Mouse (Mus musculus) limb, embryonic 13.5 days (tissue): ENCODE results near the gene Rhcg. TPM values are rescaled to one million over a fixed set of nuclear protein-coding genes. Genes with fewer than 3 reads are reported as not detected.
A peak's percentile ranks its signal among the peaks of the same experiment; 100 is the strongest.

Source experiments
- ATAC-seq: fragments of 200-750 bp; cut with Nextera tagmentation; 2 replicates; pipeline ENCODE4 v1.8.0; 2017; ENCODE audit warnings: low read depth, moderate number of reproducible peaks, moderate TSS enrichment; ENCODE audit not compliant: low FRiP score
- H3K27ac ChIP-seq: fragments of 300-500 bp; sonication (generic); 2 replicates; pipeline ENCODE4 v1.5.1; 2015; ENCODE audit warnings: inconsistent platforms, mild to moderate bottlenecking, moderate library complexity
- H3K27me3 ChIP-seq: fragments of 300-500 bp; sonication (generic); 2 replicates; pipeline ENCODE4 v1.6.1; 2015; ENCODE audit warnings: mild to moderate bottlenecking, inconsistent platforms
- H3K36me3 ChIP-seq: fragments of 300-500 bp; sonication (generic); 2 replicates; pipeline ENCODE4 v1.6.1; 2015; ENCODE audit warnings: inconsistent platforms, mild to moderate bottlenecking, moderate library complexity
- H3K4me1 ChIP-seq: fragments of 300-500 bp; sonication (generic); 2 replicates; pipeline ENCODE4 v1.6.1; 2015; ENCODE audit warnings: inconsistent platforms
- H3K4me2 ChIP-seq: fragments of 300-500 bp; sonication (generic); replicated peaks from 2 replicates; pipeline ENCODE4 v1.6.1; 2015; ENCODE audit warnings: inconsistent platforms, mild to moderate bottlenecking, moderate library complexity
- H3K4me3 ChIP-seq: fragments of 300-500 bp; sonication (generic); 2 replicates; pipeline ENCODE4 v1.5.1; 2015; ENCODE audit warnings: moderate library complexity, mild to moderate bottlenecking, inconsistent platforms
- H3K9ac ChIP-seq: fragments of 300-500 bp; sonication (generic); 2 replicates; pipeline ENCODE4 v1.6.1; 2015; ENCODE audit warnings: mild to moderate bottlenecking, inconsistent platforms
- H3K9me3 ChIP-seq: fragments of 300-500 bp; sonication (generic); 2 replicates; pipeline ENCODE4 v1.6.1; 2016; ENCODE audit warnings: inconsistent platforms
- WGBS: fragments of 180-500 bp; shearing (Covaris S2); methylation state at CpG from one replicate; pipeline ENCODE4 v1.1.7; 2015; 5-methylcytosine and 5-hydroxymethylcytosine counted together
- polyA plus RNA-seq: library from polyadenylated mRNA; unstranded; fragments of >200 nt; fragmentation: Nextera tagmentation; extraction: Ambion mirVana; gene quantifications from 2 replicates; pipeline ENCODE4 v1.2.1, GENCODE M21; 2015

Rhcg gene
- polyA plus RNA-seq, 1 experiment from 2014 or later, result not detected

GRCm38 (mm10) chr7:79568212-79568611 lies 49.2 kb downstream of the Rhcg start:
- Histone ChIP-seq H3K4me3 (no peak overlapping the region), H3K4me1 (no peaks in the 10 kb centered on the region), H3K27me3 (peaks cover 70% of the 10 kb centered on the region), H3K9me3 (no peaks in the 10 kb centered on the region), H3K27ac (no peak overlapping the region), H3K4me2 (no peak overlapping the region), H3K9ac (no peak overlapping the region), H3K36me3 (no peaks in the 10 kb centered on the region)
- no peak for ATAC-seq
- WGBS, result 53% methylated on average over 6 of the region's 6 CpGs

- Histone ChIP-seq H3K4me1 (no peaks in the 10 kb centered on the region), H3K4me2 (no peak overlapping the region), H3K27me3 (peaks cover 82% of the 10 kb centered on the region), H3K9me3 (no peaks in the 10 kb centered on the region), H3K36me3 (no peaks in the 10 kb centered on the region), H3K9ac (no peak overlapping the region), H3K4me3 (no peak overlapping the region), H3K27ac (no peak overlapping the region)
- ATAC-seq, result no peak
- whole genome bisulfite sequencing, result 17% methylated on average over 13 of the region's 13 CpGs
Measured at GRCm38 (mm10) chr7:79563675-79564074, 53.8 kb downstream of the Rhcg start.

GRCm38 (mm10) chr7:79562385-79562784 lies 55.1 kb downstream of the Rhcg start:
- Histone ChIP-seq H3K27ac (no peak overlapping the region), H3K27me3 (peaks cover 84% of the 10 kb centered on the region), H3K4me1 (no peaks in the 10 kb centered on the region), H3K9me3 (no peaks in the 10 kb centered on the region), H3K4me3 (no peak overlapping the region), H3K9ac (no peak overlapping the region), H3K4me2 (no peak overlapping the region), H3K36me3 (no peaks in the 10 kb centered on the region)
- no peak for ATAC-seq
- 46% methylated on average over 5 of the region's 5 CpGs for WGBS

GRCm38 (mm10) chr7:79558698-79559097 lies 58.8 kb downstream of the Rhcg start:
- Histone ChIP-seq H3K4me3 (no peak overlapping the region), H3K9me3 (no peaks in the 10 kb centered on the region), H3K27ac (no peak overlapping the region), H3K36me3 (no peaks in the 10 kb centered on the region), H3K4me1 (no peaks in the 10 kb centered on the region), H3K9ac (no peak overlapping the region), H3K27me3 (peaks cover 92% of the 10 kb centered on the region), H3K4me2 (no peak overlapping the region)
- no peak for ATAC-seq
- WGBS, result 68% methylated on average over 1 of the region's 1 CpGs

- H3K4me3 ChIP-seq, result no peak overlapping the region
- H3K36me3 ChIP-seq, result no peaks in the 10 kb centered on the region
- WGBS, result 4% methylated on average over 8 of the region's 8 CpGs
- H3K9ac ChIP-seq, result no peak overlapping the region
- H3K27me3 ChIP-seq, result peaks cover 97% of the 10 kb centered on the region
- H3K4me1 ChIP-seq, result no peaks in the 10 kb centered on the region
- no peak overlapping the region for H3K4me2 ChIP-seq
- no peaks in the 10 kb centered on the region for H3K9me3 ChIP-seq
- no peak for ATAC-seq
- no peak overlapping the region for H3K27ac ChIP-seq
Measured at GRCm38 (mm10) chr7:79557728-79558221, 59.7 kb downstream of the Rhcg start.

- no peak overlapping the region for H3K4me2 ChIP-seq
- H3K4me3 ChIP-seq, result no peak overlapping the region
- 3% methylated on average over 25 of the region's 25 CpGs for WGBS
- H3K36me3 ChIP-seq, result no peaks in the 10 kb centered on the region
- no peaks in the 10 kb centered on the region for H3K9me3 ChIP-seq
- no peaks in the 10 kb centered on the region for H3K4me1 ChIP-seq
- H3K9ac ChIP-seq, result no peak overlapping the region
- H3K27ac ChIP-seq, result no peak overlapping the region
- peaks cover 97% of the 10 kb centered on the region for H3K27me3 ChIP-seq
- no peak for ATAC-seq
Measured at GRCm38 (mm10) chr7:79555368-79556034, 62.0 kb downstream of the Rhcg start.

- Histone ChIP-seq H3K27ac (no peak overlapping the region), H3K36me3 (no peaks in the 10 kb centered on the region), H3K4me1 (no peaks in the 10 kb centered on the region), H3K9ac (no peak overlapping the region), H3K4me3 (no peak overlapping the region), H3K9me3 (no peaks in the 10 kb centered on the region), H3K4me2 (no peak overlapping the region), H3K27me3 (peaks cover 98% of the 10 kb centered on the region)
- 2% methylated on average over 10 of the region's 10 CpGs for WGBS
- no peak for ATAC-seq
Measured at GRCm38 (mm10) chr7:79552702-79553101, 64.8 kb downstream of the Rhcg start.

- WGBS, result 27% methylated on average over 12 of the region's 12 CpGs
- Histone ChIP-seq H3K27me3 (peaks cover 98% of the 10 kb centered on the region), H3K9me3 (no peaks in the 10 kb centered on the region), H3K4me3 (no peak overlapping the region), H3K9ac (no peak overlapping the region), H3K4me2 (no peak overlapping the region), H3K27ac (no peak overlapping the region), H3K4me1 (no peaks in the 10 kb centered on the region), H3K36me3 (no peaks in the 10 kb centered on the region)
- ATAC-seq, result no peak
Measured at GRCm38 (mm10) chr7:79548893-79549555, 68.4 kb downstream of the Rhcg start.

GRCm38 (mm10) chr7:79547092-79547491 lies 70.4 kb downstream of the Rhcg start:
- peaks cover 100% of the 10 kb centered on the region for H3K27me3 ChIP-seq
- no peaks in the 10 kb centered on the region for H3K36me3 ChIP-seq
- no peaks in the 10 kb centered on the region for H3K9me3 ChIP-seq
- H3K4me2 ChIP-seq, result no peak overlapping the region
- WGBS, result 2% methylated on average over 15 of the region's 15 CpGs
- 0 out of 2 replicates have a peak, but pooled peaks have one; percentile 32 for ATAC-seq
- H3K4me3 ChIP-seq, result no peak overlapping the region
- H3K27ac ChIP-seq, result no peak overlapping the region
- H3K9ac ChIP-seq, result no peak overlapping the region
- peaks cover 7% of the 10 kb centered on the region; the same call in 1 of the 2 replicates for H3K4me1 ChIP-seq

- Histone ChIP-seq H3K4me1 (peaks cover 7% of the 10 kb centered on the region; the same call in 1 of the 2 replicates), H3K4me2 (no peak overlapping the region), H3K9ac (no peak overlapping the region), H3K27ac (no peak overlapping the region), H3K36me3 (no peaks in the 10 kb centered on the region), H3K4me3 (no peak overlapping the region), H3K9me3 (no peaks in the 10 kb centered on the region), H3K27me3 (peaks cover 99% of the 10 kb centered on the region)
- 7% methylated on average over 7 of the region's 7 CpGs for WGBS
- no peak for ATAC-seq
Measured at GRCm38 (mm10) chr7:79545066-79545400, 72.4 kb downstream of the Rhcg start.

GRCm38 (mm10) chr7:79544281-79545065 lies 73.0 kb downstream of the Rhcg start:
- 2% methylated on average over 37 of the region's 37 CpGs for WGBS
- Histone ChIP-seq H3K4me2 (no peak overlapping the region), H3K4me3 (no peak overlapping the region), H3K4me1 (peaks cover 7% of the 10 kb centered on the region; the same call in 1 of the 2 replicates), H3K9me3 (no peaks in the 10 kb centered on the region), H3K27me3 (peaks cover 99% of the 10 kb centered on the region), H3K9ac (no peak overlapping the region), H3K27ac (no peak overlapping the region), H3K36me3 (no peaks in the 10 kb centered on the region)
- no peak for ATAC-seq
